Mouse (Mus musculus) lung, adult 2 months (tissue): Measurements from ENCODE around the gene Mrps35. TPM values are rescaled to one million over a fixed set of nuclear protein-coding genes. Genes with fewer than 3 reads are reported as not detected.

ENCODE experiments used
- DNase-seq: peaks from one replicate; pipeline ENCODE4 v3.0.0; 2022
- H3K4me1 ChIP-seq: fragments of 200-500 bp; 2 replicates; pipeline ENCODE4 v1.6.1; 2011; ENCODE audit warnings: low read length; ENCODE audit not compliant: control insufficient read depth, insufficient read depth
- H3K4me3 ChIP-seq: fragments of 200-500 bp; replicated peaks from 2 replicates; pipeline ENCODE3; 2011; ENCODE audit warnings: low read depth, mild to moderate bottlenecking, control low read depth, low read length; ENCODE audit errors: extremely low read depth
- CTCF ChIP-seq: fragments of 200-500 bp; IDR thresholded peaks from 2 replicates; pipeline ENCODE4 v1.5.1; 2011; ENCODE audit warnings: mild to moderate bottlenecking, low read length, control low read depth; ENCODE audit not compliant: insufficient read depth
- POLR2A ChIP-seq: fragments of 200-500 bp; IDR thresholded peaks from 2 replicates; pipeline ENCODE4 v1.6.1; 2011; ENCODE audit warnings: low read depth, mild to moderate bottlenecking, control low read depth, low read length, borderline replicate concordance; ENCODE audit errors: extremely low read depth
- WGBS: fragments of 180-500 bp; shearing (Covaris S2); methylation state at CpG from one replicate; pipeline ENCODE4 v1.1.7; 2018; 5-methylcytosine and 5-hydroxymethylcytosine counted together
- polyA plus RNA-seq: library from polyadenylated mRNA; depleted of rRNA; stranded (reverse); fragments of >200 nt; gene quantifications from 2 replicates; pipeline ENCODE4 v1.2.3, GENCODE M21; 2012; rRNA removed

Gene Mrps35
- polyA plus RNA-seq, 1 experiment = 6.2 TPM

- 92% methylated on average over 3 of the region's 3 CpGs for WGBS
- Histone ChIP-seq H3K4me1 (no peaks in the 10 kb centered on the region), H3K4me3 (no peak overlapping the region)
- TF ChIP-seq POLR2A (no peak), CTCF (no peak)
- no peak for DNase-seq
Measured at GRCm38 (mm10) chr6:147118190-147118589, 75.6 kb downstream of the Mrps35 start.

GRCm38 (mm10) chr6:147121320-147121719, 78.8 kb downstream of the Mrps35 start:
- H3K4me1 ChIP-seq = no peaks in the 10 kb centered on the region
- no peak overlapping the region for H3K4me3 ChIP-seq
- TF ChIP-seq CTCF (no peak), POLR2A (no peak)
- DNase-seq = no peak
- 32% methylated on average over 6 of the region's 6 CpGs for WGBS

Other genes with a start within 250 kb of the Mrps35 start
- 1.8 and 3.1 TPM in 2 replicates for gene Arntl2, start 246.7 kb upstream of the Mrps35 start, polyA plus RNA-seq
- gene Smco2, start 192.7 kb upstream of the Mrps35 start, polyA plus RNA-seq = 0.12 TPM in 1 of 2 replicates, not detected in the other
- gene Ppfibp1, start 154.3 kb upstream of the Mrps35 start, polyA plus RNA-seq = 26.1 and 35.1 TPM in 2 replicates
- not detected in 2 replicates for gene 1700034J05Rik, start 88.3 kb upstream of the Mrps35 start, polyA plus RNA-seq
- gene Rep15, start 10.2 kb upstream of the Mrps35 start, polyA plus RNA-seq = 0.24 and 0.32 TPM in 2 replicates
- gene Mansc4, start 44.3 kb downstream of the Mrps35 start, polyA plus RNA-seq = 0.20 and 0.65 TPM in 2 replicates
- gene Klhl42, start 48.6 kb downstream of the Mrps35 start, polyA plus RNA-seq = 11.5 and 12.0 TPM in 2 replicates
- gene Pthlh, start 221.4 kb downstream of the Mrps35 start, polyA plus RNA-seq = 0.76 and 1.7 TPM in 2 replicates